Comparison of ENCODE assay signal across 11 mouse cellular contexts in genomic region chr2:32121150-32121549, GRCm38 (mm10). TPM values are rescaled to one million over a fixed set of nuclear protein-coding genes. Genes with fewer than 3 reads are reported as not detected.
DNase-seq lines count a peak whose midpoint lies in the region; ATAC-seq lines count a peak whose summit lies in the region.
"Had no signal": no experiment of that assay in that cellular context is flagged by ENCODE, and none has a peak within 500 bp of the region (broad histone marks: within the 10 kb centered on the region; RNA-seq: fewer than 3 reads in every experiment).

No protein-coding gene starts in this region.

- H3K27me3 ChIP-seq in limb, embryonic 10.5 days (ENCODE audit: low read depth, poor library complexity, severe bottlenecking) = no peaks in the 10 kb centered on the region

- peaks cover 5% of the 10 kb centered on the region for H3K4me1 ChIP-seq in limb, embryonic 10.5 days

- ATAC-seq in common myeloid progenitor, adult 5-6 weeks (replicated peaks; ENCODE audit: low read depth, poor library complexity, severe bottlenecking) = peak; percentile 29; the same call in 1 of the 2 replicates

- 65% methylated on average over 5 of the region's 5 CpGs for WGBS in limb, embryonic 10.5 days

- intact Hi-C loops in gastrocnemius, postnatal 14 days (cut with DNase I; ENCODE audit: low total_unique reads) = no loop called here

- H3K27ac ChIP-seq in limb, embryonic 10.5 days = peak overlapping the region; percentile 31; the same call in 1 of the 2 replicates

- DNase-seq in gastrocnemius, postnatal 14 days = peak; percentile 64
- no peak for DNase-seq in gastrocnemius, postnatal 4 days (ENCODE audit: low spot score in 2 of 2)
- DNase-seq in limb, embryonic 10.5 days (ENCODE audit: low spot score) = no peak
- DNase-seq in testis, postnatal 14 days (ENCODE audit: low spot score) = peak; percentile 49
- DNase-seq in cerebellum, adult 11-12 months = no peak
- DNase-seq in cerebellum, adult 9-11 months = no peak
- DNase-seq in ovary, postnatal 10 days (ENCODE audit: low spot score) = no peak
- DNase-seq: B cell, adult 2 months; cerebellum, adult 11 months; kidney, adult 8-10 months had no signal

- H3K36me3 ChIP-seq in limb, embryonic 10.5 days = no peaks in the 10 kb centered on the region

- H3K4me3 ChIP-seq in limb, embryonic 10.5 days = no peak overlapping the region

- no peaks in the 10 kb centered on the region for H3K9me3 ChIP-seq in limb, embryonic 10.5 days (replicated peaks)

RNA-seq across cellular contexts. Expression of gene Plpp7, which starts 25.8 kb away (rescaled TPM):
- total RNA-seq in gastrocnemius, postnatal 14 days (2021) = 100 to 1,000 TPM in 1 of 2 experiments, 10 to 100 TPM in 1; 87.5 to 102 TPM
- 10 to 100 TPM; 71.5 to 76.7 TPM for total RNA-seq in gastrocnemius, postnatal 4 days (2021)
- 1.1 and 4.4 TPM in 2 replicates for total RNA-seq in common myeloid progenitor, adult 5-6 weeks (2017)
- polyA plus RNA-seq in limb, embryonic 10.5 days (2016; fragmentation: Nextera tagmentation; extraction: Ambion mirVana) = 2.8 and 3.8 TPM in 2 replicates

RNA-seq across cellular contexts. Expression of gene Prrc2b, which starts 29.7 kb away (rescaled TPM):
- 10 to 100 TPM; 79.2 to 83.9 TPM for total RNA-seq in gastrocnemius, postnatal 14 days (2021)
- total RNA-seq in gastrocnemius, postnatal 4 days (2021) = 100 to 1,000 TPM; 142 to 154 TPM
- total RNA-seq in common myeloid progenitor, adult 5-6 weeks (2017) = 20.7 and 34.7 TPM in 2 replicates
- polyA plus RNA-seq in limb, embryonic 10.5 days (2016; fragmentation: Nextera tagmentation; extraction: Ambion mirVana) = 71.2 and 80.3 TPM in 2 replicates

RNA-seq across cellular contexts. Expression of gene Fam78a, which starts 36.5 kb away (rescaled TPM):
- 10 to 100 TPM in 1 of 2 experiments, 1 to 10 TPM in 1; 9.5 to 20.5 TPM for total RNA-seq in gastrocnemius, postnatal 14 days (2021)
- 10 to 100 TPM; 28.7 to 30.0 TPM for total RNA-seq in gastrocnemius, postnatal 4 days (2021)
- 14.2 and 17.5 TPM in 2 replicates for total RNA-seq in common myeloid progenitor, adult 5-6 weeks (2017)
- 2.0 TPM in 2 replicates for polyA plus RNA-seq in limb, embryonic 10.5 days (2016; fragmentation: Nextera tagmentation; extraction: Ambion mirVana)

Comparison
In these comparisons a context has a peak if more than half of its experiments do, and no peak if none do; other contexts are left out.
1. DNase-seq: peak in gastrocnemius, postnatal 14 days (single experiment) and testis, postnatal 14 days (single experiment); none in gastrocnemius, postnatal 4 days (0 of 2), limb, embryonic 10.5 days (single experiment), cerebellum, adult 11-12 months (single experiment), cerebellum, adult 9-11 months (single experiment) and ovary, postnatal 10 days (single experiment).
2. RNA of gene Plpp7, which starts 25.8 kb away (total RNA-seq): 87.5 to 102 TPM in gastrocnemius, postnatal 14 days and 71.5 to 76.7 TPM in gastrocnemius, postnatal 4 days; 1.1 to 4.4 TPM in common myeloid progenitor, adult 5-6 weeks; every median in the first group is over 10 times any median in the second.